Mouse (Mus musculus) stomach, postnatal 0 days (tissue): ENCODE results near the gene Bicc1.
A peak's percentile ranks its signal among the peaks of the same experiment; 100 is the strongest.

Experiments used
- CTCF ChIP-seq: IDR thresholded peaks from 2 replicates; pipeline ENCODE4 v1.5.1; 2016; ENCODE audit warnings: antibody characterized with exemption, low read depth, mild to moderate bottlenecking, moderate library complexity
- EP300 ChIP-seq: optimal IDR thresholded peaks from 2 replicates; pipeline ENCODE3; 2016; ENCODE audit warnings: antibody characterized with exemption

DNA sequence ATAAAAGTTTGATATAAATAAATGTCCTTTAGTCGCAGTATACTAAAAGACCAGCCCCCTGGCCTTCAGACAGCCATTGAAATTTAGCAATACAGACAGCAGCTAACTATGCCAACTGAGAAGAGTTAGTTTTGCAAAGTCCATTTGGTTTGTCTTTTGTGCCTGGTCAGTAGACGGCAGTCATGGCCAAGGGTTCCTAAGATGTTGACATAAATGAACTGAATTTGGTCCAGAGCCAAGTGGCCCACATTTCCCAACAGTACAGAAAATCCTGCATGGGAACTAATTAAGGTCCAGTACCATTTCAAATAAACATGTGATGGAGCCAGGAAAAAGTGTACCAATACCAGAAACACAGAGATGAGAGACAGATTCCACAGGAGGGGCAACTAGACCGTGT is 235.2 kb downstream of the Bicc1 start:
- TF ChIP-seq CTCF (peak; percentile 36), EP300 (no peak)
